Mouse (Mus musculus): Measurements from ENCODE around the gene Rbms3. TPM values are rescaled to one million over a fixed set of nuclear protein-coding genes. Genes with fewer than 3 reads are reported as not detected.

The Rbms3 gene
- polyA plus RNA-seq, 1 experiment from 2014 or later = 68.6 TPM

GRCm38 (mm10) chr9:116880503-116880902 is 749.2 kb downstream of the Rbms3 start:
- DNase-seq (ENCODE audit: low spot score) (no peak), ATAC-seq (replicated peaks; ENCODE audit: low FRiP score, low TSS enrichment, low read depth) (no peak)
- H3K36me3 ChIP-seq (ENCODE audit: control insufficient read depth, insufficient read depth, low read length) = no peaks in the 10 kb centered on the region
- no peak overlapping the region for H3K27ac ChIP-seq (ENCODE audit: low read depth)
- no peak overlapping the region for H3K4me2 ChIP-seq (ENCODE audit: low read length)
- H3K4me3 ChIP-seq (ENCODE audit: low read depth, low read length) = no peak overlapping the region
- H3K9me3 ChIP-seq (ENCODE audit: control insufficient read depth, low read length) = peaks cover 7% of the 10 kb centered on the region; the same call in 1 of the 2 replicates
- no peaks in the 10 kb centered on the region for H3K27me3 ChIP-seq (replicated peaks; ENCODE audit: control insufficient read depth, insufficient read depth, low read length)
- 87% methylated on average over 4 of the region's 4 CpGs for WGBS
- no peaks in the 10 kb centered on the region for H3K4me1 ChIP-seq (replicated peaks; ENCODE audit: control insufficient read depth, insufficient read depth, low read length)
- no peak overlapping the region for H3K9ac ChIP-seq (ENCODE audit: low read length)

- no peaks in the 10 kb centered on the region for H3K27me3 ChIP-seq (replicated peaks; ENCODE audit: control insufficient read depth, insufficient read depth, low read length)
- peaks cover 7% of the 10 kb centered on the region; the same call in 1 of the 2 replicates for H3K9me3 ChIP-seq (ENCODE audit: control insufficient read depth, low read length)
- H3K27ac ChIP-seq (ENCODE audit: low read depth) = no peak overlapping the region
- H3K4me1 ChIP-seq (replicated peaks; ENCODE audit: control insufficient read depth, insufficient read depth, low read length) = no peaks in the 10 kb centered on the region
- H3K9ac ChIP-seq (ENCODE audit: low read length) = no peak overlapping the region
- H3K4me3 ChIP-seq (ENCODE audit: low read depth, low read length) = no peak overlapping the region
- DNase-seq (ENCODE audit: low spot score) (no peak), ATAC-seq (replicated peaks; ENCODE audit: low FRiP score, low TSS enrichment, low read depth) (no peak)
- 82% methylated on average over 10 of the region's 10 CpGs for WGBS
- no peaks in the 10 kb centered on the region for H3K36me3 ChIP-seq (ENCODE audit: control insufficient read depth, insufficient read depth, low read length)
- H3K4me2 ChIP-seq (ENCODE audit: low read length) = no peak overlapping the region
Measured at GRCm38 (mm10) chr9:116879600-116880457, 749.9 kb downstream of the Rbms3 start.

GRCm38 (mm10) chr9:116876786-116877185 is 752.9 kb downstream of the Rbms3 start:
- Histone ChIP-seq H3K4me2 (ENCODE audit: low read length) (no peak overlapping the region), H3K4me3 (ENCODE audit: low read depth, low read length) (no peak overlapping the region), H3K27ac (ENCODE audit: low read depth) (no peak overlapping the region), H3K4me1 (replicated peaks; ENCODE audit: control insufficient read depth, insufficient read depth, low read length) (peaks cover 11% of the 10 kb centered on the region; the same call in 1 of the 2 replicates), H3K9ac (ENCODE audit: low read length) (no peak overlapping the region), H3K36me3 (ENCODE audit: control insufficient read depth, insufficient read depth, low read length) (no peaks in the 10 kb centered on the region), H3K27me3 (replicated peaks; ENCODE audit: control insufficient read depth, insufficient read depth, low read length) (no peaks in the 10 kb centered on the region), H3K9me3 (ENCODE audit: control insufficient read depth, low read length) (peaks cover 7% of the 10 kb centered on the region; the same call in 1 of the 2 replicates)
- DNase-seq (ENCODE audit: low spot score) = no peak
- ATAC-seq (replicated peaks; ENCODE audit: low FRiP score, low TSS enrichment, low read depth) = no peak
- WGBS = 65% methylated on average over 3 of the region's 3 CpGs

GRCm38 (mm10) chr9:116873976-116874320 is 755.8 kb downstream of the Rbms3 start:
- H3K27ac ChIP-seq (ENCODE audit: low read depth) = peak overlapping the region; percentile 66
- peaks cover 11% of the 10 kb centered on the region; the same call in 1 of the 2 replicates for H3K4me1 ChIP-seq (replicated peaks; ENCODE audit: control insufficient read depth, insufficient read depth, low read length)
- no peaks in the 10 kb centered on the region for H3K27me3 ChIP-seq (replicated peaks; ENCODE audit: control insufficient read depth, insufficient read depth, low read length)
- peaks cover 2% of the 10 kb centered on the region; the same call in 1 of the 2 replicates for H3K9me3 ChIP-seq (ENCODE audit: control insufficient read depth, low read length)
- no peak for DNase-seq (ENCODE audit: low spot score)
- WGBS = 27% methylated on average over 2 of the region's 2 CpGs
- H3K4me3 ChIP-seq (ENCODE audit: low read depth, low read length) = no peak overlapping the region
- peak overlapping the region; percentile 20; the same call in 1 of the 2 replicates for H3K4me2 ChIP-seq (ENCODE audit: low read length)
- ATAC-seq (replicated peaks; ENCODE audit: low FRiP score, low TSS enrichment, low read depth) = no peak
- H3K9ac ChIP-seq (ENCODE audit: low read length) = no peak overlapping the region
- no peaks in the 10 kb centered on the region for H3K36me3 ChIP-seq (ENCODE audit: control insufficient read depth, insufficient read depth, low read length)

- Histone ChIP-seq H3K27me3 (replicated peaks; ENCODE audit: control insufficient read depth, insufficient read depth, low read length) (no peaks in the 10 kb centered on the region), H3K4me3 (ENCODE audit: low read depth, low read length) (no peak overlapping the region), H3K9me3 (ENCODE audit: control insufficient read depth, low read length) (no peaks in the 10 kb centered on the region), H3K27ac (ENCODE audit: low read depth) (peak overlapping the region; percentile 66), H3K4me1 (replicated peaks; ENCODE audit: control insufficient read depth, insufficient read depth, low read length) (peaks cover 11% of the 10 kb centered on the region; the same call in 1 of the 2 replicates), H3K9ac (ENCODE audit: low read length) (no peak overlapping the region), H3K36me3 (ENCODE audit: control insufficient read depth, insufficient read depth, low read length) (no peaks in the 10 kb centered on the region), H3K4me2 (ENCODE audit: low read length) (peak overlapping the region; percentile 20; the same call in 1 of the 2 replicates)
- DNase-seq (ENCODE audit: low spot score) (peak; percentile 56), ATAC-seq (replicated peaks; ENCODE audit: low FRiP score, low TSS enrichment, low read depth) (peak; percentile 71; the same call in 1 of the 2 replicates)
- WGBS = 52% methylated on average over 30 of the region's 30 CpGs
Measured at GRCm38 (mm10) chr9:116873033-116873975, 756.4 kb downstream of the Rbms3 start.

GRCm38 (mm10) chr9:116872346-116872745 is 757.4 kb downstream of the Rbms3 start:
- no peak for ATAC-seq (replicated peaks; ENCODE audit: low FRiP score, low TSS enrichment, low read depth)
- peaks cover 11% of the 10 kb centered on the region; the same call in 1 of the 2 replicates for H3K4me1 ChIP-seq (replicated peaks; ENCODE audit: control insufficient read depth, insufficient read depth, low read length)
- DNase-seq (ENCODE audit: low spot score) = no peak

GRCm38 (mm10) chr9:116871576-116871975 is 758.1 kb downstream of the Rbms3 start:
- Histone ChIP-seq H3K9ac (ENCODE audit: low read length) (no peak overlapping the region), H3K4me3 (ENCODE audit: low read depth, low read length) (no peak overlapping the region), H3K27ac (ENCODE audit: low read depth) (no peak overlapping the region), H3K36me3 (ENCODE audit: control insufficient read depth, insufficient read depth, low read length) (no peaks in the 10 kb centered on the region), H3K4me2 (ENCODE audit: low read length) (no peak overlapping the region), H3K27me3 (replicated peaks; ENCODE audit: control insufficient read depth, insufficient read depth, low read length) (no peaks in the 10 kb centered on the region), H3K9me3 (ENCODE audit: control insufficient read depth, low read length) (no peaks in the 10 kb centered on the region), H3K4me1 (replicated peaks; ENCODE audit: control insufficient read depth, insufficient read depth, low read length) (peaks cover 11% of the 10 kb centered on the region; the same call in 1 of the 2 replicates)
- DNase-seq (ENCODE audit: low spot score) (no peak), ATAC-seq (replicated peaks; ENCODE audit: low FRiP score, low TSS enrichment, low read depth) (no peak)
- WGBS = 89% methylated on average over 5 of the region's 5 CpGs

More at GRCm38 (mm10) chr9:116872346-116872745, 757.4 kb downstream of the Rbms3 start:
- Histone ChIP-seq H3K4me3 (ENCODE audit: low read depth, low read length) (no peak overlapping the region), H3K4me2 (ENCODE audit: low read length) (no peak overlapping the region), H3K9me3 (ENCODE audit: control insufficient read depth, low read length) (no peaks in the 10 kb centered on the region), H3K27ac (ENCODE audit: low read depth) (no peak overlapping the region), H3K9ac (ENCODE audit: low read length) (no peak overlapping the region), H3K27me3 (replicated peaks; ENCODE audit: control insufficient read depth, insufficient read depth, low read length) (no peaks in the 10 kb centered on the region), H3K36me3 (ENCODE audit: control insufficient read depth, insufficient read depth, low read length) (no peaks in the 10 kb centered on the region)
- 69% methylated on average over 6 of the region's 6 CpGs for WGBS

GRCm38 (mm10) chr9:116866060-116866459 is 763.7 kb downstream of the Rbms3 start:
- no peaks in the 10 kb centered on the region for H3K27me3 ChIP-seq (replicated peaks; ENCODE audit: control insufficient read depth, insufficient read depth, low read length)
- H3K27ac ChIP-seq (ENCODE audit: low read depth) = no peak overlapping the region
- DNase-seq (ENCODE audit: low spot score) (no peak), ATAC-seq (replicated peaks; ENCODE audit: low FRiP score, low TSS enrichment, low read depth) (no peak)
- no peak overlapping the region for H3K9ac ChIP-seq (ENCODE audit: low read length)
- H3K4me2 ChIP-seq (ENCODE audit: low read length) = no peak overlapping the region
- H3K36me3 ChIP-seq (ENCODE audit: control insufficient read depth, insufficient read depth, low read length) = no peaks in the 10 kb centered on the region
- no peak overlapping the region for H3K4me3 ChIP-seq (ENCODE audit: low read depth, low read length)
- no peaks in the 10 kb centered on the region for H3K9me3 ChIP-seq (ENCODE audit: control insufficient read depth, low read length)
- WGBS = 92% methylated on average over 7 of the region's 7 CpGs
- H3K4me1 ChIP-seq (replicated peaks; ENCODE audit: control insufficient read depth, insufficient read depth, low read length) = peaks cover 5% of the 10 kb centered on the region; the same call in 1 of the 2 replicates

Data from intestine, embryonic 14.5 days (tissue).